Mouse (Mus musculus) kidney, postnatal 25 days (tissue): Measurements from ENCODE around the gene Olfr731.

Experiments used
- DNase-seq, 2 experiments: peaks; one replicate each; pipeline ENCODE4 v3.0.0; 2021; ENCODE audit warnings: mixed read lengths in 2 of 2

The Olfr731 gene

DNA sequence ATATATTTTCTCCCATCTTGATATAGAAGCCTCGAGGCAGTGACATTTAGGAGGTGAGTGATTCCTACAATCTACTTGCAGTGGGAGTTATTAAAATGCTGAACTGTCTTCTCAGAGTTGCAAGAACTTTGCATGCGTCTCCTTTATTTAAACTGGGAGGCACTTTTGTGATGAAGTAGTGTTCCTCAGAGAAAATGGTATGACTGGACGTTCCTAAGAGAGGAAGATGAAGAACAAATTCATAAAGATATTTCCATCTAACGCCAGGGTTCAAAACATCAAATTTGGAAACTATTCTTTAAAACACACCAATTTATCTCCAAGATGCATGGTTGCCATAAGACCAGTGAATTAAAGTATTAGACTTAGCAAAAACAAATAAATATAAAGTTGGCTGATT is at the start of gene Olfr731:
Gene Olfr731, minus strand, starts transcription at position 101 of the 400 bp plus-strand sequence.
- DNase-seq, result no peak

DNA sequence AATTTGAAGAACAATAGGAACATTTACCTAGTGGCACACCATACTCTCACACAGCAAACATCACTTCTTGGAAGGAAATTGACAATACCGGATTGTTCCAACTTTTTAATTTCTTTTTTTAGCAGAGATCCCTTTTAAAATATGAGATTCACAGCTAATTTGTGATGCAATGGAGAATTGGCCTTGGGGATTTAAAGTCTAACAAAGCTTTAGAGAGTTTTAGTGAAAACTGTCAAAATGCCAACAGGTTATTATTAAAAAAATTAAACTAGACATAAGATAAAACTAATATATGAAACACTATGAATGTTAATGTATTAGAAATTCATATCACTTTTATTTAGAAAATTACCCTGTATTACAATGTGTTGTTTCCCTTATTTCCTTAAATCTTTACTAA is 42.4 kb upstream of the Olfr731 start, which contains the start of gene Olfr732:
Gene Olfr732, minus strand, starts transcription at position 101 of the 400 bp plus-strand sequence.
- no peak for DNase-seq

DNA sequence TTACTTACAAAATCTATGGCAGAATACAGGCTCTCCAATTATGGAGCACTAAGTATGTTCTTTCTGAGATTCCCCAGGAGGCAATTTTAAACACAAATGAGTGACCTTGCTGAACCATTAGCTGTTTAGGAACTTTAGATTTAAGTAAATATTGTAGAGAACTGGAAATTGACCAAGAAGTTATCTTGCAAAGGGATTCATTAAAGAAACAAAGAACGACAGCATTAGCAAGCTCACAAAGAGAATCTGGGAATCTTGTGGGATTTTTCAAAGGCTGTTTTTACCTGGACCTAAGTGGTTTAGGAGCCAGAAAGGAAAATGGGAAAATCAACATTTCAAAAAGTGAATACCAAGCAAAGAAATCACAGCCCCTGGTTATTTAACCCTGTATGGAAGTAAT is 53.6 kb downstream of the Olfr731 start, which contains the start of gene Olfr730:
Gene Olfr730, minus strand, starts transcription at position 101 of the 400 bp plus-strand sequence.
- DNase-seq, result no peak
